Mouse (Mus musculus) midbrain, embryonic 15.5 days (tissue): ENCODE measurements around the gene Abhd6. TPM values are rescaled to one million over a fixed set of nuclear protein-coding genes. Genes with fewer than 3 reads are reported as not detected.

Source experiments
- ATAC-seq: fragments of 200-750 bp; cut with Nextera tagmentation; replicated peaks from 2 replicates; pipeline ENCODE4 v1.8.0; 2017; ENCODE audit warnings: moderate TSS enrichment
- H3K27ac ChIP-seq: fragments of 300-500 bp; sonication (generic); 2 replicates; pipeline ENCODE4 v1.5.1; 2015; ENCODE audit warnings: mild to moderate bottlenecking, inconsistent platforms
- H3K27me3 ChIP-seq: fragments of 300-500 bp; sonication (generic); replicated peaks from 2 replicates; pipeline ENCODE4 v1.6.1; 2015; ENCODE audit warnings: inconsistent platforms
- H3K36me3 ChIP-seq: fragments of 300-500 bp; sonication (generic); replicated peaks from 2 replicates; pipeline ENCODE4 v1.6.1; 2015; ENCODE audit warnings: inconsistent platforms
- H3K4me1 ChIP-seq: fragments of 300-500 bp; sonication (generic); 2 replicates; pipeline ENCODE4 v1.6.1; 2015; ENCODE audit warnings: inconsistent platforms
- H3K4me2 ChIP-seq: fragments of 300-500 bp; sonication (generic); 2 replicates; pipeline ENCODE4 v1.6.1; 2015; ENCODE audit warnings: inconsistent platforms, mild to moderate bottlenecking, moderate library complexity
- H3K4me3 ChIP-seq: fragments of 300-500 bp; sonication (generic); 2 replicates; pipeline ENCODE4 v1.5.1; 2015; ENCODE audit warnings: mild to moderate bottlenecking, inconsistent platforms
- H3K9ac ChIP-seq: fragments of 300-500 bp; sonication (generic); 2 replicates; pipeline ENCODE4 v1.6.1; 2015; ENCODE audit warnings: mild to moderate bottlenecking, inconsistent platforms
- H3K9me3 ChIP-seq: fragments of 300-500 bp; sonication (generic); 2 replicates; pipeline ENCODE4 v1.6.1; 2016; ENCODE audit warnings: inconsistent platforms
- WGBS: fragments of 180-500 bp; shearing (Covaris S2); methylation state at CpG from one replicate; pipeline ENCODE4 v1.1.7; 2015; ENCODE audit warnings: mixed read lengths; 5-methylcytosine and 5-hydroxymethylcytosine counted together
- polyA plus RNA-seq: library from polyadenylated mRNA; unstranded; fragments of >200 nt; fragmentation: Nextera tagmentation; extraction: Ambion mirVana; gene quantifications from 2 replicates; pipeline ENCODE4 v1.2.1, GENCODE M21; 2015

The Abhd6 gene
- polyA plus RNA-seq, 1 experiment from 2014 or later, result 40.0 TPM

DNA sequence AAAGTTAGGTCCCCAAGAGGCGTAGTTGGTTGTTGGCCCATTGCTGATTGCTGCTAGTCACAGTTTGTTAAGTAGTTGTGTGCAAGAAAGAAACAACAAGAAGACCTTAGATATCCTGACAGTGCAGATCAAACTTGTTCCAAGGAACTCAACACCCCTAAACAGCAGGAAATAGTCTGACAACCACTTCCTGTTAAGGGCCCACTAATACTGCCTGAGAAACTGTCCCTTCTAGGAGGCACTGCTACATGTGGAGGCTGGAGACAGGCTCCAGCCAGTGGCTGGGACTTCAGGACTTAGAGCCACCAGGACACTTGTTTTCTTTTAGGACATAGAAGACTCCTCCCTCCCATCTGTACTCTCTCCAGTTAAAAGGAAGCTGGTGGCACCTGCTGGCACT, 25.2 kb upstream of the Abhd6 start:
- ATAC-seq, result no peak

DNA sequence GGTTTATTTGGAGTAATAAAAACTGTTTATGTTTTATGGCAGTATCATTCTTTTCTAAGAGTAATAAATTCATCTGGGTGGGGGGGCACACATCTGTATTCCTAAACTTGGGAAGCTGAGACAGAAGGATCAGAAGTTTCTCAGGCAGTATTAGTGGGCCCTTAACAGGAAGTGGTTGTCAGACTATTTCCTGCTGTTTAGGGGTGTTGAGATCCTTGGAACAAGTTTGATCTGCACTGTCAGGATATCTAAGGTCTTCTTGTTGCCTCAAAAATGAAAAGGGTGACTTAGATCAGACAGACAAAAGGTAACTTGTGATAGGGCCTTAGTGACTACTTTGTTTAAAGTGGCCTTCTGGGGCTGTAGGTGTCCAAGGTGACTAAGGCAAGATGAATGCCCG, 24.5 kb upstream of the Abhd6 start:
- no peaks in the 10 kb centered on the region for H3K4me1 ChIP-seq
- WGBS, result 84% methylated on average over 1 of the region's 1 CpGs
- no peaks in the 10 kb centered on the region for H3K9me3 ChIP-seq
- ATAC-seq, result no peak
- H3K36me3 ChIP-seq, result no peaks in the 10 kb centered on the region
- H3K4me3 ChIP-seq, result no peak overlapping the region
- no peak overlapping the region for H3K9ac ChIP-seq
- no peaks in the 10 kb centered on the region for H3K27me3 ChIP-seq
- H3K4me2 ChIP-seq, result no peak overlapping the region
- no peak overlapping the region for H3K27ac ChIP-seq

More for the DNA sequence above, 25.2 kb upstream of the Abhd6 start:
- Histone ChIP-seq H3K36me3 (no peaks in the 10 kb centered on the region), H3K4me1 (no peaks in the 10 kb centered on the region), H3K9ac (no peak overlapping the region), H3K27me3 (no peaks in the 10 kb centered on the region), H3K4me2 (no peak overlapping the region), H3K4me3 (no peak overlapping the region), H3K9me3 (no peaks in the 10 kb centered on the region), H3K27ac (no peak overlapping the region)
- 90% methylated on average over 1 of the region's 1 CpGs for WGBS

DNA sequence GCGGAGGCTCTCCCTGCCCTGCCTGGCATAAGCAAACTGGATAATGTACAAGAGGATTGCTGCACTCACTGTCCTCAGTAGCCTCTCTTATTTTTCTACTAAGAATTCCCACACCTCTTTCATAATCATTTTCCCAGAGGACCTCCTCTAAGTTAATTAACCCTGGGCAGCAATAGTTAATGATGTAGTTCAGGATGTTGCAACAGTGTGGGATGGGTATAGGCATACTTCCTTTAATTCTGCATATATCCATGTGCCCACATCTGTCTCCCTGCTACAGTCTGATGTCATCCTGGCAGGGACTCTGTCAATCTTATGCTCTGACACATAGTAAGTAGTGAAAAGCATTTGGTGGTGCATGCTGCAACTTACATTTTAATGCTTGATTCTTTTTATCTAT, 21.5 kb upstream of the Abhd6 start:
- no peak overlapping the region for H3K4me2 ChIP-seq
- no peak overlapping the region for H3K9ac ChIP-seq
- no peaks in the 10 kb centered on the region for H3K9me3 ChIP-seq
- no peaks in the 10 kb centered on the region for H3K36me3 ChIP-seq
- H3K27me3 ChIP-seq, result no peaks in the 10 kb centered on the region
- ATAC-seq, result no peak
- no peak overlapping the region for H3K27ac ChIP-seq
- H3K4me3 ChIP-seq, result no peak overlapping the region
- H3K4me1 ChIP-seq, result no peaks in the 10 kb centered on the region
- WGBS, result 97% methylated on average over 1 of the region's 1 CpGs

DNA sequence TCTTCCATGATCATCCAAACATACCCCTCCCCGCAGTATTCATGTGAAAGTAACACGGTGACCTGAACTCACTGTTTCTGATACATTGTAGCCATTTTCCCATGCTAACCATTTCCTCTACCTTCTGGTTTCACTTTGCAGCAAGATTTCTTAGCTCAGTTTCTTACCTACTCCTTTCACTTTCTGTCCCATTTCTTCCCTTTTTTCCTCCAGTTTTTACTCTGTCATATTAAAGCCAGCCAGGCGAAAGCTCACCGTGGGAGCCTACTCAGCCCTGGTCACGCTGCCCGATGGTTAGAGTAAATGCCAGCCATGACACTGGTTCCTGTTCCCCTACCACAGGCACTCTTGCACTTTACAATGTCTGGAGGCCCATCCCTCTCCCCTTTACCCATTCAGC, 15.8 kb upstream of the Abhd6 start:
- no peaks in the 10 kb centered on the region for H3K4me1 ChIP-seq
- WGBS, result 97% methylated on average over 6 of the region's 6 CpGs
- H3K27ac ChIP-seq, result no peak overlapping the region
- H3K36me3 ChIP-seq, result no peaks in the 10 kb centered on the region
- H3K9ac ChIP-seq, result no peak overlapping the region
- no peaks in the 10 kb centered on the region for H3K9me3 ChIP-seq
- no peak overlapping the region for H3K4me3 ChIP-seq
- H3K4me2 ChIP-seq, result no peak overlapping the region
- no peaks in the 10 kb centered on the region for H3K27me3 ChIP-seq
- ATAC-seq, result no peak

DNA sequence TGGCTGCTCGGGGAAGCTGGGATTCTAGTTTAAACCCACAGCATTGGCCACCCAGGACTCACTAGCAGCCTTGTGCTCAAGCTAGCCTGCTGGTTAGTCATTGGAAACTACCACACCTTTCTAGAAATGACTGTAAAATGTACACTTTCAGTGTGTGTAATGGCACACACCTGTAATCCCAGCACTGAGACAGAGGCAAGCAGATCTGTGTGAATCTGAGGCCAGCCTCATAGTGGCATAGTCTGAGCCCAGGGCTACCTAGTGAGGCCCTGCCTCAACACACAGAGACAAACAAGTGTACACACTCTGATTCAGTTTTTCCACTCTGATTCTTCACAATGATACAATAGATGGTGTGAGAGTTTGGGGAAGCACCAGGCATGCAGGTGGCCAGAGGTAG, 13.3 kb upstream of the Abhd6 start:
- 59% methylated on average over 1 of the region's 1 CpGs for WGBS
- H3K9me3 ChIP-seq, result no peaks in the 10 kb centered on the region
- no peaks in the 10 kb centered on the region for H3K36me3 ChIP-seq

DNA sequence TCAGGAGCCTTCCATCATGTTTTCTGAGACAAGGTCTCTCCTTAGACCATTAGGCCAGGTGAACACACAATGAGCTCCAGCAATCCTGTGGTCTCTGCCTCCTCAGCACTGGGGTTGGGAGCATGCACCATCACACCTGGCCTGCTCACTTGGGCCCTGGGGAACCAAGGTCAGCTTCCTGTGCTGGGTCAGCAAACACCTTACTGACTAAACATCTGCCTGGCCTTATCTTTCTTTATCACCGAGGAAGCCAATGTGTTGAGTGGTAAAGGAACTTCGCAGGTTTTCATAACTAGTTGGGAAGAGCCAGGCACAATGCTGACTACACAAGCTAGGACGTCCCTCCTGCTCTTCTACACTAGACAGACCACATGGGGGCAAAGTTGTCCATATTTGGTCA, 12.7 kb upstream of the Abhd6 start:
- no peak for ATAC-seq
- H3K36me3 ChIP-seq, result no peaks in the 10 kb centered on the region
- no peak overlapping the region for H3K9ac ChIP-seq
- no peaks in the 10 kb centered on the region for H3K27me3 ChIP-seq
- no peak overlapping the region for H3K4me2 ChIP-seq
- WGBS, result 79% methylated on average over 3 of the region's 3 CpGs
- no peak overlapping the region for H3K4me3 ChIP-seq
- H3K4me1 ChIP-seq, result no peaks in the 10 kb centered on the region
- no peaks in the 10 kb centered on the region for H3K9me3 ChIP-seq
- no peak overlapping the region for H3K27ac ChIP-seq

More for the DNA sequence above, 13.3 kb upstream of the Abhd6 start:
- Histone ChIP-seq H3K4me3 (no peak overlapping the region), H3K27ac (no peak overlapping the region), H3K4me2 (no peak overlapping the region), H3K27me3 (no peaks in the 10 kb centered on the region), H3K9ac (no peak overlapping the region), H3K4me1 (no peaks in the 10 kb centered on the region)
- no peak for ATAC-seq

DNA sequence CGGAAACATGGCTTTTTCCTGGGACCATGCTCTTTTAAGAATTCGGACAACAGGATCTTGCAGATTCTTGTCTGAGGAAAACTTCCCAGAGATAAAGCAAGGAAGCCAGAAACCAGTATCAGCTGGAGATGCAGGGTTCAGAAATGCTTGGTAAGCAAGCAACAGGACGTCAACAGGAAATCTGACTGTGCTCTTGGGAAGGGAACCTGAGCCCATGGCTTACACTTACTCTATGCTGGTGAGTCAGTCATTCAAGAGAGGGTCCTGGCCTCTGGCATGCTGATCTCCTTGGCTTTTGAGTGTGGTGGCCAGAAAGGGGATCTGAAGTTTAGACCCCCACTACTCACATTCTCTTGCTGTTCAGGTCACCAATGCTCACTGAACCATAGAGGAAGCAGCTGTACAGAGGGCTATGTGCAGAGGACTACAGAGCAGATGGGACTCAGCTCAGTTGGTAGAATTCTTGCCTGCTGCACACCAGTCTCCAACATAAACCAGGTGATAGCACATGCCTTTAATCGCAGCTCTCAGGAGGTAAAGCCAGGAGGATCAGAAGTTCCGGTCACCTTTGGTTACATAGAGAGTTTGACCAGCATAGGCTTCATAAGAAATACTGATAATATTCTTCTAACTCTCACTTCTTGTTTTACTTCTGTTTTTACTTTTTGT, 11.5 kb upstream of the Abhd6 start:
- Histone ChIP-seq H3K27ac (no peak overlapping the region), H3K36me3 (no peaks in the 10 kb centered on the region), H3K9me3 (no peaks in the 10 kb centered on the region), H3K9ac (no peak overlapping the region), H3K4me3 (no peak overlapping the region), H3K4me1 (no peaks in the 10 kb centered on the region), H3K27me3 (no peaks in the 10 kb centered on the region), H3K4me2 (no peak overlapping the region)
- ATAC-seq, result no peak
- 77% methylated on average over 5 of the region's 5 CpGs for WGBS

DNA sequence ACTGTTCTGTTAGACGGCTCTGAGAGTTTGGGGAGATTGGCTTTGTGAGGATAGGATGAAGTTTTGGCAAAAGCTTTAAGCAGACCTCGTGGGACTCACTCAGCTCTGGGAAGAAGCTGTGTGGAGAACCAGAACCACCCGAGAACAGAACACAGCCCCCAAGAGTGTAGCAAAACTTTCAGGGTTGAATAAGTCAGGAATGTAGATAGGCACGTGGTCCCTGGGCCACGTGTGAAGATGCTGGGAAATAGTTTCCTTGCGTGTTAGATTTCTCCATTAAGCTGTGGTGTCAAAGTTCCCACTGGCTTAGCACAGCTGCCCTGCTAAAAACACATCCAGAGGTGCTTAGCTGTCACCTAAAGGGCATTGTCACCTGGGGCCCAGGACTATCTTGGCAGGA, 10.5 kb upstream of the Abhd6 start:
- Histone ChIP-seq H3K36me3 (no peaks in the 10 kb centered on the region), H3K4me1 (peaks cover 2% of the 10 kb centered on the region; the same call in 1 of the 2 replicates), H3K27me3 (no peaks in the 10 kb centered on the region), H3K9me3 (no peaks in the 10 kb centered on the region), H3K4me3 (no peak overlapping the region), H3K27ac (no peak overlapping the region), H3K4me2 (no peak overlapping the region), H3K9ac (no peak overlapping the region)
- no peak for ATAC-seq
- 82% methylated on average over 6 of the region's 6 CpGs for WGBS

DNA sequence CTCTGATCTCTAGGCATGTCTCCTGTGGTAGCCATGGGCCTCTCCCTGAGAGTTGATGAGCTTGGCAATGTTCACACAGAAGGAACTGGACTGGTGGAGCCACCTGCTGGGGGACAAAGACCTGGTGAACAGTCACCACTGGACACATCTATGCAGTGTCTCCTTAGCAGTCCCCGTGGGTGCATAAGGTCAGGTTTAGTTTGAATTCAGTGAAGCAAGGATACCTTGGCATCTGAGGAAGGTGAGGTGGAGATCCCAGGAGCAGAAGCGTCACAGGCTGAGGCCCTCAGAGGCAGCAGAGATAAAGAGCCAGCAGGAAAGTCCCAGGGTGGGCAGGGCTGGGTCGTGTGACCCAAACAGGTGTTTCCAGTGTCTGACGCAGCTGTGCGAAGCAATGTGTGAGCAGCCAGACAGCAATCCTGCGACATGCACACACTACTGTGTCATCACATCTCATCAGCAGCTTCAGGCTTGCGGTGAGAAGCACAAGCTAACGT, 8.4 kb upstream of the Abhd6 start, which contains the start of gene Dnase1l3:
Gene Dnase1l3, minus strand, starts transcription at position 303 of the 497 bp plus-strand sequence.
- no peak within 1 kb of the TSS for H3K9ac ChIP-seq
- H3K27me3 ChIP-seq, result peaks cover under 1% of the 10 kb centered on the region; the same call in 1 of the 2 replicates
- peaks cover 2% of the 10 kb centered on the region; the same call in 1 of the 2 replicates for H3K4me1 ChIP-seq
- WGBS, result 75% methylated on average over 8 of the region's 8 CpGs
- no peaks in the 10 kb centered on the region for H3K9me3 ChIP-seq
- H3K36me3 ChIP-seq, result no peaks in the 10 kb centered on the region
- no peak within 1 kb of the TSS for H3K4me3 ChIP-seq
- no peak within 1 kb of the TSS for H3K4me2 ChIP-seq
- no peak for ATAC-seq
- H3K27ac ChIP-seq, result no peak within 1 kb of the TSS

DNA sequence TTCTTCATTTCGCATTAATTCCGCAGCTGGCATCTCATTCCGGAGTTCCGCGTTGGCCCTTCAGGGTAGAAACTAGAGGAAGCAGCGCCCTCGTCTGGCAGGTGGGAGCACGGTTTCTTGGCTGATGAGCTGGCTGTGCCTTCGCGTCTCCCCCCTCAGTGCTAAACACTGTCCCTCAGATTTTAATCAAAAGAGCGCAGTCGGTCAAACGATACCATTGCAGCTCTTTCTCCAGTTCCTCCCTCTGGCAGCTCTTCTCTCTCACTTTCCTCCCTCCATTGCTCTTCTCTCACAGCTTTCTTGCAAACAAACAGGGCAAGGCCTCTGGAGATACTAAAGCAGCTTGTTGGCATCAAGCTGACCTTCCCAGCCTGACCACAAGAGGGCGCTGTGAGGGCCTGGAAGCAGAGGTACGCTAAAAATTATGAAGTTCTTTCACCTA, 5.4 kb upstream of the Abhd6 start:
- WGBS, result 2% methylated on average over 15 of the region's 15 CpGs
- Histone ChIP-seq H3K36me3 (no peaks in the 10 kb centered on the region), H3K9me3 (no peaks in the 10 kb centered on the region), H3K4me3 (peak overlapping the region; percentile 20; the same call in 1 of the 2 replicates), H3K27me3 (peaks cover 15% of the 10 kb centered on the region), H3K4me1 (peaks cover 6% of the 10 kb centered on the region; the same call in 1 of the 2 replicates), H3K9ac (no peak overlapping the region), H3K4me2 (peak overlapping the region; percentile 43), H3K27ac (peak overlapping the region; percentile 59; the same call in 1 of the 2 replicates)
- ATAC-seq, result peak; percentile 55

DNA sequence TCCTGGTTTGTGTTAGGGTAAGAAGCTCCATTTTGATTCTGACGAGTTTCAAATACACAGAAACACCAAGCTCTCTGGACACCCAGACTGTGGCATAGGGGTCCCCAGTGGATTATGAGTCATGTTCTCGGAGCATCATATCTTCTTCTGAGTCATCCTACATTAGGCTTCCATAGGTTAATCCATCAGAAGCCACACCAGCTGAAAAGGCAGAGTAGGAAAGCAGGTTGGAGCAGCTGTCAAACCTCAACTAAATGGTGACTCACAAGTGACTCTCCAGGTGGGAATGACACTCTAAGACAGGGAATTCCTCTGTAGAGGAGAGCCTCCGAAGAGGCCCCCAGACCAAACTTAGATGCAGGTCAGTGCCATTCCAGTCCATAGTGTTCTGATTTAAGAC, 3.7 kb upstream of the Abhd6 start:
- H3K36me3 ChIP-seq, result no peaks in the 10 kb centered on the region
- peaks cover 15% of the 10 kb centered on the region for H3K27me3 ChIP-seq
- H3K9ac ChIP-seq, result no peak overlapping the region
- H3K27ac ChIP-seq, result no peak overlapping the region
- no peak overlapping the region for H3K4me2 ChIP-seq
- no peak overlapping the region for H3K4me3 ChIP-seq
- no peaks in the 10 kb centered on the region for H3K9me3 ChIP-seq
- 82% methylated on average over 3 of the region's 3 CpGs for WGBS
- no peak for ATAC-seq
- H3K4me1 ChIP-seq, result peaks cover 14% of the 10 kb centered on the region

DNA sequence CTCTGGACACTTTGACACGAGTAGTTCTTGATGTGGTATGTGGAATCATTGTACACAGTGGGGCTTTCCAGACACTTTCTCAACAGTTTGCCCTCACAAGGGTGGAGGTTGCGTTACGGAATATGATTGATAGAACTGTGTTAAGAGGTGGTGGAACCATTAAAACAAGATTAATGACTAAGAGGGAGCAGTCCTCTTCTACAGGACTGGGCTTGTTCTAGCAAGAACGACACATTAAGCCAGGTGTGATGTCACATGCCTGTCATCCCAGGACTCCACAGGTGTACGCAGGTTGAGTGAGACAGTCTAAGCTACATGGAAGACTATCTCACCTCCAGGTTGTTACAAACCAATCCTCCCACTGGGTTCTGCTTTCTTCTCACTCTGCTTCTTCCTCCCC, 3.3 kb upstream of the Abhd6 start:
- Histone ChIP-seq H3K27me3 (peaks cover 15% of the 10 kb centered on the region), H3K4me3 (no peak overlapping the region), H3K4me2 (no peak overlapping the region), H3K36me3 (no peaks in the 10 kb centered on the region), H3K27ac (no peak overlapping the region), H3K9me3 (no peaks in the 10 kb centered on the region), H3K9ac (no peak overlapping the region), H3K4me1 (peaks cover 18% of the 10 kb centered on the region)
- WGBS, result 85% methylated on average over 5 of the region's 5 CpGs
- no peak for ATAC-seq

DNA sequence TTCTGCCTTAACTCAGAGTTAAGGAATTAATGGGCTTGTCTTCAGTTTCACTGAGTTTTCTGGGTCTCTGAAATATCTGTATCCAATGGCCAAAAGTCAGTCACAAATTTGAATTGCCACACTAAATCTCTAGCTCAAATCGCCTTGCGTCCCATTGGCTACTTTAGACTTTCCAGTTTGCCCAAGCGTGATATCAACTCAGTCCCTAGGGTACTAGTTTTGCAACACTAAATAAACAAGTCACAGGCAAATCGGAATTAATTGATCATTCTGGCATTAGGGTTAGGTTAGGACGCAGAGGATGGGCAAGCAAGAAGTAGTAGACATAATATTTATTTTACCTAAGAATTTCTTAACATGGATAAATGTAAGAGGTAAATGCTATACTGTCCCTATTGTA, 2.5 kb upstream of the Abhd6 start:
- 91% methylated on average over 5 of the region's 5 CpGs for WGBS
- Histone ChIP-seq H3K9ac (no peak overlapping the region), H3K9me3 (no peaks in the 10 kb centered on the region), H3K4me2 (no peak overlapping the region), H3K4me1 (peaks cover 20% of the 10 kb centered on the region), H3K4me3 (no peak overlapping the region), H3K36me3 (no peaks in the 10 kb centered on the region), H3K27me3 (peaks cover 15% of the 10 kb centered on the region), H3K27ac (no peak overlapping the region)
- no peak for ATAC-seq
